27 mouse cellular contexts compared by ENCODE assay signal in genomic region chr3:17948299-17948698, GRCm38 (mm10). TPM values are rescaled to one million over a fixed set of nuclear protein-coding genes. Genes with fewer than 3 reads are reported as not detected.
DNase-seq lines count a peak whose midpoint lies in the region; ATAC-seq and TF ChIP-seq lines count a peak whose summit lies in the region.
"Had no signal": no experiment of that assay in that cellular context is flagged by ENCODE, and none has a peak within 500 bp of the region (broad histone marks: within the 10 kb centered on the region; RNA-seq: fewer than 3 reads in every experiment).

Cypt12 (plus strand) TSS chr3:17948410.

- 0 out of 2 replicates have a peak, but pooled peaks have one; percentile 8 for ATAC-seq in G1E (ENCODE audit: extremely low read depth, insufficient number of reproducible peaks, low FRiP score, poor library complexity, severe bottlenecking)
- ATAC-seq: activated CD4-positive, CD25-positive, alpha-beta regulatory T cell, adult 4 months; CD4-positive, CD25-positive, alpha-beta regulatory T cell, adult 4 months; Patski had no signal

- DNase-seq in heart, adult 11 months = peak; percentile 55
- no peak for DNase-seq in heart, postnatal 10 days
- DNase-seq in testis, postnatal 14 days (ENCODE audit: low spot score) = no peak
- DNase-seq in G1E (ENCODE audit: low spot score) = no peak
- DNase-seq in right cerebral cortex, postnatal 36 days (ENCODE audit: low spot score in 2 of 2) = no peak
- DNase-seq: adrenal gland, adult 2 months; adrenal gland, adult 8-10 months; adrenal gland, postnatal 10 days; adrenal gland, postnatal 14 days; adrenal gland, postnatal 25 days; adrenal gland, postnatal 36 days; B cell, adult 2 months; cerebellum, adult 11 months; cerebellum, adult 11-12 months; cerebellum, adult 18-20 months; cerebellum, adult 2 months had no signal

- intact Hi-C loops in heart, postnatal 10 days (cut with DNase I) = no loop called here

- 0 out of 2 replicates have a peak, but pooled peaks cover 5% of the 10 kb centered on the region for H3K9me3 ChIP-seq in G1E (replicated peaks)

- H3K36me3 ChIP-seq in testis, adult 2 months (ENCODE audit: control insufficient read depth, insufficient read depth, low read length) = no peaks in the 10 kb centered on the region
- H3K36me3 ChIP-seq in G1E (replicated peaks) = no peaks in the 10 kb centered on the region

- peak; percentile 95 for TF ChIP-seq POLR2A in testis, adult 2 months (IDR thresholded peaks at IDR 0.05; ENCODE audit: control insufficient read depth, low read depth, low read length)

- H3K4me3 ChIP-seq in testis, adult 2 months (ENCODE audit: control insufficient read depth, low read depth, low read length) = peak within 1 kb of the TSS; percentile 94
- no peak within 1 kb of the TSS for H3K4me3 ChIP-seq in G1E (ENCODE audit: low read depth, low read length)

- H3K4me1 ChIP-seq in testis, adult 2 months (ENCODE audit: control insufficient read depth, insufficient read depth, low read length) = no peaks in the 10 kb centered on the region
- no peaks in the 10 kb centered on the region for H3K4me1 ChIP-seq in G1E (ENCODE audit: insufficient read depth, low read depth, low read length)

- no peak for TF ChIP-seq CTCF in testis, adult 2 months (IDR thresholded peaks at IDR 0.05; ENCODE audit: control insufficient read depth, insufficient read depth, insufficient replicate concordance, low read depth, low read length)
- TF ChIP-seq CTCF in G1E (IDR thresholded peaks at IDR 0.05; ENCODE audit: low read depth, low read length) = no peak

- peak within 1 kb of the TSS; percentile 50 for H3K27ac ChIP-seq in testis, adult 2 months (ENCODE audit: control insufficient read depth, insufficient read depth, low read depth, low read length)

- no peaks in the 10 kb centered on the region for H3K27me3 ChIP-seq in testis, adult 2 months (ENCODE audit: control insufficient read depth, insufficient read depth, low read length)
- H3K27me3 ChIP-seq in G1E (ENCODE audit: insufficient read depth, low read length) = no peaks in the 10 kb centered on the region
- H3K27me3 ChIP-seq: CH12.LX had no signal

RNA-seq across cellular contexts. Expression of gene Cypt12, which starts in this region (rescaled TPM):
- not detected for total RNA-seq in heart, postnatal 10 days (2021)
- polyA plus RNA-seq in testis, adult 2 months (2012; rRNA removed) = 794 and 903 TPM in 2 replicates
- not detected in 2 replicates for total RNA-seq in G1E (2014; fragmentation: Nextera tagmentation)
- 0.27 TPM in 1 of 2 replicates, not detected in the other for total RNA-seq in G1E (2017)
- polyA plus RNA-seq in G1E (2012) = not detected in 2 replicates
- total RNA-seq: adrenal gland, adult 18-20 months; adrenal gland, adult 2 months; adrenal gland, adult 8-10 months; adrenal gland, postnatal 10 days; adrenal gland, postnatal 14 days; adrenal gland, postnatal 25 days; adrenal gland, postnatal 36 days; adrenal gland, postnatal 4 days; CH12.LX; ES-E14; MEL had no signal
- polyA plus RNA-seq: activated CD4-positive, CD25-positive, alpha-beta regulatory T cell, adult 4 months; adrenal gland, adult 2 months; brain, embryonic 14.5 days; C2C12; CD4-positive, CD25-positive, alpha-beta regulatory T cell, adult 4 months; cerebellum, adult 2 months; Patski had no signal

Comparison
In these comparisons a context has a peak if more than half of its experiments do, and no peak if none do; other contexts are left out.
1. RNA of gene Cypt12 (polyA plus RNA-seq): 794 to 903 TPM in testis, adult 2 months; not detected in G1E; every median in the first group is over 100 times any median in the second.
2. Peak in ATAC-seq in G1E; RNA of the gene not detected or under 1 TPM.